Mouse (Mus musculus) ovary, postnatal 10 days (tissue): ENCODE data around the gene Sdccag8.

Experiments used
- DNase-seq: peaks from one replicate; pipeline ENCODE4 v3.0.0; 2022; ENCODE audit warnings: low spot score

Gene Sdccag8

DNA sequence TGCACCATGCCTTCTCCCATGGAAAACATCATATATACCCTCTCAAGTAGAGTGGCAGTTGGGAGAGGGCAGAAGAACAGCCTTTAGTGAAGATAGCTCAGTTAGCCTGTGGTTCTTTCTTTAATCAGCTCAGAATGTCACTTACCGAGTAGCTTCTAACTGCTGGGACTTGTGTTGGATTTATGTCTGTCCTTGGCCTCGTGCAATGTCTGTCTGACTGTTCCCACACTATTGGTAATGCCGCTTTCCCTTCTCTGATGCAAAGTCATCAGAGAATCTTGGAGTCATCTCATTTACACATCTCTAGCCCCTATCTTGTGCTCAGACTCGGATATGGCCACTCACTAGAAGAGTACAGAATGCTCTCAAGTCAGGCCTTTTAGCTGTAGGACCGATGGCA lies 128.7 kb downstream of the Sdccag8 start:
- DNase-seq = no peak

DNA sequence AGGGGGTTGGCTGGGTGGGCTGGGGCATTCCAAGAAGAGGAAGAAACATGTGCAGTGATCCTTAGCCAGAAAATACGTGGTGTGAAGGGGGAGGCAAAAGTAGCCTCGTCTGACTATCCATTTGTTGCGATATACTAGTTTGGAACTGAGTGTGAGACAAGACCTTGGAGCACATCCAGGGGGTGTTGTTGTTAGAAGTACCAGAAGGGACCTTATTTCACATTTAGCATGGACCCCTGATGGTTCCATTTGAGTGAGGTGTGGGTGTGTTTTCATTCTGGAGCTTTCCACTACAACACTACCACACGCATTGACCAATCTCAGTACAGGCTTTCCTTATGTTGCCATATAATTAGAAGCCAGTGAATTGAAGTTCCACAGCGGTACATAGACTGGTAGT lies 129.5 kb downstream of the Sdccag8 start:
- DNase-seq = no peak

DNA sequence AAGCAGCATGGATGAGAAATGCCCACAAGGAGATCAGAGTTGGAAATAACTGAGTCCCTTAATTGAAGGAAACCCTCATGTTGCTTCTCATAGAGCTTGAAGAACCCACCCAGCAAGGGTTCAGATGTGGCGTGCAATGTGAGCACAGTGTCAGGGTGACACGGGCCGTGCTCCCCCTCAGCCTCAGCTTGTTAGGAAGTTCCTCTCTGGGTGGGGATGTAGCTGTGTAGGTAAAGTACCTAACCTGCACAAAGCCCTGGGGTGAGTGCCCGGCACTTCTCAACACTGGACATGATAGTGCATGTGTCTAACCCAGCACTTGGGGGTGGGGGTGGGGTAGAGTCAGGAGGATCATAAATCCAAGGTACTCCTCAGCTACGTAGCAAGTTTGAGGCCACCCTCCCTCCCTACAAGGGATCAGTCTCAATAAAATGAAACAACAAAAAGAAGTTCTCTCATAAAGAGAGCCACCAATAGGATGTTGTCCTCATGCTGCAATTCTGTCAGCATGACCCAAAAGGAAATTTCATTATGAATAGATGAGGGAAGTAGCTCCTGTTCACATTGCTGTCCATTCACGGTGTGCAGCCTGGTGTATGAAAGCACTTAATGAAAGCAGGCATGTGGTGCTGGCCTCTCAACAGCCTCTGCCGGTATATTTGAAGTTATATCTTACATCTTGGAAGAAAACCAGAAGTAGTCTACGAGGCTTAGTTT lies 130.2 kb downstream of the Sdccag8 start:
- no peak for DNase-seq

DNA sequence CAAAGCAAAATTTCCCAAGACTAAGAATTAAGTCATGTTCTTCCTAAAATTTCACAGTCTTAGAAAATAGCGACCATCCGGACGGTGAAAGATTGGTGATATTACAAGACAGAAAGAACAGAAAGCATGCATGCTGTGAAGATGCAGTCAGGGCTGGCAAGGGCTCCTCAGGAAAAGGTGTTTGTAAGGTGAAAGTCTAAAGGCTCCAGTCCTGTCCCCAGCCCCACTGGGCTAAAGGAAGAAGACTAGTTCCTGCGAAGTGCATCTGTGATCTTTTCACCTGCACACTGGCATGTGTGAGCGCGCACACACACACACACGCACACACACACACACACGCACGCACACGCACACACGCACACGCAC lies 130.7 kb downstream of the Sdccag8 start:
- DNase-seq = no peak

DNA sequence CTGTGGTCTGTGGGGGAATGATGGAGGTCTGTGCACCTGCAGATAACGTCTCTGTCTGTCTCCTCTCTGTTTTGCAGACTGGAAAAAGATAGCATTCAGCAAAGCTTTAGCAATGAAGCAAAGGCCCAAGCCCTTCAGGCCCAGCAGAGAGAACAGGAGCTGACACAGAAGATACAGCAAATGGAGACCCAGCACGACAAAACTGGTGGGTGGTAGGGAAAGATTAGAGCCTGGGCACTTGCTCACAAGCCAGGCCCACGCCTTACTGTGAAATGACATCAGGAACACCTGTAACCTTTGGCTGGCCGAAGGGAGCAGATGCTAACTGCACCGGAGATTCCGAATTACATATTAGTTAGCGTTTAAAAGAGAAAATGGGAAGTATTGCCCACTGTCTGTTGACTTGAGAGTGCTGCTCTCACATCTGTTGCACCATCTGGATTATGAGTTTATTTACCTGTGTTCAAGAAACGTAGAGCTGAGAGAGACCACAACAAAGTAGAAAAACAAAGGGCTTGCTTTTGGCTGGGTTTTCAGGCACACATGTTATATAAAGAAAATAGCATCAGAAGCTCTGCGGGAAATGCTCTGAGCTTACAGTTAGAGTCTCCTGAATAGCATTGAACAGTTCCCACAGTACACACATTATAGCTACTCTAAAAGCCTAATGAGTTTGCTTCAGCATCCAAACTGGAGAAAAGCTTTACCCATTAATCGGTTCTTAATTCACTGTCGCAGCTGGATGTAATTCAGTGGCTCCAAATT lies 131.8 kb downstream of the Sdccag8 start:
- no peak for DNase-seq

DNA sequence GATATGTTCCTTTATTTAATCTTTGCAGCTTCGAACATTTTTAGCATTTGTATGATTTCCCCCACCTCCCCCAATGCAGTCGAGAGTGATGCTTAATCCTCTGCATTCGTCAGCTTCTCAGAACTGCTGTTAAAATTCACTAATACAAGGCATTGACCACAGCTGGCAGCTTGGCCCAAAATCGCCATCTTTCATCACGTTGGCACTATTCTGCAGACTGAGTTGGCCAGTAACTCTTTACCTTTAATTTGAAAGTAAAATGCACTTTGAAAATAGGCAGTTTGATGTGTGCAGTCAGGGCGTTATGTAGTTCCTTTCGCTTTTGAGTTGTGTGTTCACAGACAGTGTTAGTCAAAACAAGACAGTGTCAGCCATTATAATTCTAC lies 132.3 kb downstream of the Sdccag8 start:
- DNase-seq = no peak

DNA sequence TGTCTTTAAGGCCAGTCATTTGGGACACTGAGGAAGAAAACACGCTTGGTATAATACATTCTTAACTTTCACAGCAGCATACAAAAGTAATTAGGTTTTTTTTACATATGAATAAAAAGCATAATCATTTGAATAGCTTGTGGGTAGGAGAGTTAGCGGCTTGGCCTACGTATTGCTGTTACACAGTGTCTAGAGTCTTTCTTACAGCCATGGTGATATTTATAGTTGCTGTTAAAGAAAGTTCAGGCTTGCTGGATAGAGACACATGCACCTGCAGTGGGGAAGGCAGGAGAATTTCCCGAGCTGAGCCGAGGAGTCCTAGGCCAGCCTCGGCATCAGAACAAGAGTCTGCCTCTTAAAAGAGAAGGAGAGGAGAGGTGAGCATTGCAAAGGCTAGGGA lies 134.4 kb downstream of the Sdccag8 start:
- no peak for DNase-seq

DNA sequence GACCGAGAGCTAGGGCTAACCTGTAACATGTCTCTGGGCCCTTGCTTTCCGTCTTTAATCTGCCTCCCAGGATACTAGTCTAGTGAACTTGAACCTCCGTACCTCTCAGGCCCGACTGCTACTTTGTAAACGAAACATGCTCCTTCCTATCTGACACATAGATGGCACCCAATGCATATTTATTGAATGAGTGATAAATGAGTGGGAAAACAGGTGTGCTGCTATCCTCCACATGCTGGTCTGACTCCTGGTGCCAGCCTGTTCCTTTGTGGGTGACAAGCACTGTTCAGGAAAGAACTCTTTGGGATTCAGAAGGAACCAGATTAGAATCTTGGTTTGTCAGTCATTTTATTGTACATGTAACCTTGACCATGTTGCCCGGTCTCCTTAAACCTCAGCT lies 134.9 kb downstream of the Sdccag8 start:
- DNase-seq = no peak

DNA sequence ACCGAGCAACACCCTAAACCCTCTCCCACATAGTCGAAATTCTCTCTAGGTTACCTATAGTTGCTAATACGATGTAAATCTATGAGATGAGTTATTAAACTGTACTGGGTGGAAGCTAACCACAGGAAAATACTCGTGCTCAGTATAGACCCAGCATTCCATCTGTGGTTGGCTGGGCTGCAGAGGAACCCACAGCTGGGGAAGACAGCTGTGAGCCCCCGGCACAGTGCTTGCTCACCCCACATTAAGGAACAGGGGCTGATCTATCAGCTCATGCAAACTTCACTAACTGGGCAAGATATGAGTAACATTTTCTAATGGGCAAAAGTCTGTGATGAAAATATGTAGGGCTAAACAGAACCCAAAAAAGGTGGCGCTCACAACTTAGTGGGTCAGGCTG lies 135.6 kb downstream of the Sdccag8 start:
- DNase-seq = no peak

DNA sequence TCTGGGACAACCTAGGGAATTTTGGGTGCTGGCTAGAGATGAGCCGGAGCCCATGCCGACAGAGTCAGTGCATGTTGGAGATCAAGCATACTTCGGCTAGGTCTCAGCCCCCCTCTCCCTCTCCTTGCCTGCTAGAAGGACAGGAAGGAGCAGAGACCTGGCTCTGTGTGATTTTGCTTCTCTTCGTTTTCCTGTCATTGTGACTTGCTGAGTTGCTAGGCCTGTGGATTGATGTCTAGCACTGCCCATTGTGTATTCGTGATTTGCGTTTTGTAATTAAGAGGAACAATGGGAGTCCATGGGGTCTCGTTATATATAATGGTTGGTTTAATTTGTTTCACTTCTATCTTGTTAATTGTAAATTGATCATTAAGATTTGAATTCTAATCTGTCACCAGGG lies 137.4 kb downstream of the Sdccag8 start:
- DNase-seq = no peak

DNA sequence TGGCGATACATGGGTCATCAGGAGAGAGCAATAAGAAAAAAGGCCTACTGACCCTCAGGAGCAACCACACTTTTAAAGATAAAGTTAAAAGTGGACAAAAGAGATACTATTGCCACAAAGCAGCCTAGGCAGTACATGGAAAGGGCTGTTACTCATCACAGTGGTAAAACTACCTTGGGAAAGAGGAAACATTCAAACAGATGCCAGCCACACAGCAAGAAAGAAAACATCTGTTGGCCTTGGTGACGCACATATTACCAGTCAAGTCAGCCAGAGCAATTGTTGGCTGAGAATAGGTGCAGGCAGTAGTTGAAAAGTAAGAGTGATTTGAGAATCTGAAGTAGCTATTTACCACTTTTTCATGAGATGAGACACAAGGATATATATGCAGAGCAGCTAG lies 143.9 kb downstream of the Sdccag8 start:
- no peak for DNase-seq

DNA sequence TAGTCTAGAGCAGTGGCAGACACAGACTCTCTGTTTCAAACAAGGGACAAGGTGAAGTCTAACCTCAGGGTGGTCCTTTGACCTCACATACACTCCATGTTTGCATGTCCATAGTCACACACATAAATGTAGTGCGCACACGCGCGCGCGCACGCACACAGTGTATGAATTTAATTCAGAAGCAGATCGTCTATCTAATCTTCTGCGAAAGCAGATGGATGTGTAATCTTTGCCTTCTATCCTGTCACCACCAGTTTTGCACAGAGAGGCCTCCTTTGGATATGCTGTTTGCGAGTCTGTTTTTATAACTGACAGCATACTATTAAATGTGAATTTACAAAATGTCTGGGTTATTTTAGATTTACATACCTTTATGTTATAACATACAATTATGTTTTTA lies 147.3 kb downstream of the Sdccag8 start:
- no peak for DNase-seq

DNA sequence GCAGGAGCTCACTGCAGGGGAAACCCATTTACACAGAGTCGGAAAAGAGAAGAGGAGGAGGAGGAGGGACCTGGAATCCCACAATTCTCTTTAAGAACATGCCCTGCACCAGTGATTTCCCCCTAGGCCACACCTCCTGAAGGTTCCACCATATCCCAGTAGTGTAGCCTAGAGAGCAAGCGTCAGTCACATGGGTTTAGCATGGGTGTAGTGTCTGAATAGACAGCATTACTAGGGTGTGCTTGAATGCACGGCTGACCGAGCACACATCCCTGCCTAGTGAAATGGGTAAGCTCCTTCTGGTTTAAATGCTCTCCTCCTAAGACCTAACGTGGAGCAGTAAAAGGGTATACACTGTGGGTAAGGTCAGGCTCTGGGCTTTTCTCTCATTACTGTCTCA lies 148.4 kb downstream of the Sdccag8 start:
- no peak for DNase-seq

DNA sequence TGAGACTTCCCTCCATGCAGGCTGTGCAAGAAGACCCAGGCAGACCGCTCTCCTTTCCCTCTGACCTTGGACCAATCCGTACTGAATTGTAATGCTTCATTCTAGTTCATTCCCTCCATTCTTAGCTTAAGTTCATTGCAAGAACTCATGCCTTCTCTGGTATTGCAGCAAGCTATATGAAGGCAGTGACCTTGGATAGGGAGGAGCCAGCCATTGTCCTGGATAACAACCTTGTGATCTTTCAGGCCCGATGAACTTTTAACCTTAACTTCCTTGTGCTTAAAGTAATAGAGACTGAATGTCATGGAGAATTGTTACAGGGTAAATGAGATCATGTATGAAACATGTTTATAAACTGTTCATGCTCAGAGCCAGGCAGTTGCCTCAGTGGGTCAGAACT lies 152.8 kb downstream of the Sdccag8 start:
- no peak for DNase-seq

DNA sequence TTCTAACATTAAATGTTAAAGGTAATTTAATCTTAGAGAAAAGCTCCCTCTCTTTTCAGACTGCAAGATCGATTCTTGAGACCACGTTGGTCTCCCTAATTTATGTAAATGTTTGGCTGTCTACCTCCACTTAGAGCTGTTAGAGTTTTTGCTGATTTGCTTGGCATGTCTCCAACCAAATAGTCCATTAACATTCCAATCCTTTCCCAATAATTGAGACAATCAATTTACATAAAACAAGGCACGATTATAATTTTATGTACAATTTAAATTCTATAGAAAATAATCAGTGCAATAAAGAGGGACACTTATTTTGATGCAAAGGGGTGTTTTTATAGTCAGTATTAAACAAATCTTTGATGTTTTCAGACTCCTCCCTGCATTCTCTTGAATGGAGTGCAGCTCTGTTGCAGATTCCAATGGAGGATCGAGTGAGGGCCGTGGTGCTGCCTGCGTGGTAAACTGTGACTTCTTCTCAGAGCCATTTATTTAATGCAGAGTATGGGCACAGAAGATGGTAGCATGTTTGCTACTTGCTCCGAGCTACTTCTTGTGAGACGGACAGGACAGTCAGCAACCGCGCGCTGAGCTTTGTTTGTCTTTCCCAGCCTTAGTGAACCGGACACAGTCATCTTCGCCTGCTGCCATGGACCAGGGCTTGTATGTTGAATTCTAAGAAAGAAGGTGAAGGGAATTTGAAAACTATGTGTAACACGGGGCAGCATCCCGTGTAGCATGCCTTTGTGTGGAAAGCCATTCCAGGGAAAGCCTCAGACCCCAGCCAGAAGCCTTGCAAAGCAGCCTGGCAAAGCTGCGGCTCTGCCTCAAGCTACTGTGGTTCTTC lies 156.4 kb downstream of the Sdccag8 start:
- DNase-seq = no peak

DNA sequence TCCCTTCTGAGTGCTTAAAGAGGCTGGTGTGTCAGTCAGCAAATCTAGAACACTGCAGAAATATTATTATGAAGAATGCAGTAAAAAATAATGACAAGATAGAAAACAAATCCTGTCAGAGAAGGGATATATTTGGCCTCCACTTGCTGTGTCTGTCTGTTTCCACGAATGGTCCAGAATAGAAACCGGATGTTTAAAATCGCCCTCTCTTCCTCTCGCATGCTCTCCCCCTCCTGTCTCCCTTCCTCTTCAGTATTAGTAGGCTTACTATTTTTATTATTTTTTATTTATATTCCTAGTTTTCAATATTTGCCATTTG lies 157.0 kb downstream of the Sdccag8 start:
- no peak for DNase-seq

DNA sequence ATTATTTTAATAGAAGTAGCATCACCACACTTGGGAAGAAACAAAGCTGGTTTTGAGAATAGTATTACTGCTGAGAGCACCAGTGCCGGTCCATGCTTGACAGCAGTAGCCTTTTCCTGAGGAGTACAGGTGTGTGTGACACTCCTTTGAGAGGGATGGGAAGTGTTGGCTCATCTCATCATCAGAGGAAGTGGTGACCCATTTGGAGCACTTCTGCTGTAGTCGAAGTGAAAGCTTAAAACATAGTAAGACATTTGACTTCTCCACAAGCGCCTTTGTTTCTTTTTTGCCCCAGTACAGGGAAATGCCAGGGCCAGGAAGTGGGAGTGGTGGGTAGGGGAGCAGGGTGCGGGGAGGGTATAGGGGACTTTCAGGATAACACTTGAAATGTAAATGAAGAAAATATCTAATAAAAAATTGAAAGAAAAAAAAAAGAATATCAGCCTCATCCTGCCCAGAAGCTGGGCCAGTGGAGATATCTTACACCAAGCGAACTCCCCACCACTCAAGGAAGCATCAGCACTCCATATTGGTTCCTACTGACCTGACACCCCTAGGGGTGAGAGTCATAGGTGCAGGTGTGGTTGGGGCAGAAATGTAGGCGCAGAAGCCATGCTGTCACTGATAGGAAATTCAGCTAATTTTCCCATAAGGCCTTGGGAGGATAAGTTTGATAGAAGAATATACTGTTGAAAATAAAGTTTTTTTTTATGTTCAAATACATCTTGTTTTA lies 159.1 kb downstream of the Sdccag8 start:
- no peak for DNase-seq

DNA sequence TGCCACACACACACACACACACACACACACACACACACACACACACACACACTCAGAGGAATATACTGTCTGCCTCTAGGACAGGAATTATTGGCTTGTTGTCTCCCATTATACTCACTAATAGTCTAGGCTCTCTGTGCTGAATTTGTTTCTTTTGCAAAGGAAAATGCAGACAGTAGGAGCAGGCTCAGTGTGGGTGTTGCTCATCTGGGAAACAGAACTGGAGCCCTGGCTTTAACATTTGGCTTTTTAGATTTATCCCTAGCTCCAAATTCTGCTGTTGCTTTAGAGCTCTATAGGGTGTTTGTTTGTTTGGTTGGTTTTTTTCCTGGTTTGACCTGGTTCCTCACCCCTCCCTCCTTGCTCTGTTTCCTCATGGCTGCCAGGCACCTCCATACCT lies 164.8 kb downstream of the Sdccag8 start:
- DNase-seq = no peak

DNA sequence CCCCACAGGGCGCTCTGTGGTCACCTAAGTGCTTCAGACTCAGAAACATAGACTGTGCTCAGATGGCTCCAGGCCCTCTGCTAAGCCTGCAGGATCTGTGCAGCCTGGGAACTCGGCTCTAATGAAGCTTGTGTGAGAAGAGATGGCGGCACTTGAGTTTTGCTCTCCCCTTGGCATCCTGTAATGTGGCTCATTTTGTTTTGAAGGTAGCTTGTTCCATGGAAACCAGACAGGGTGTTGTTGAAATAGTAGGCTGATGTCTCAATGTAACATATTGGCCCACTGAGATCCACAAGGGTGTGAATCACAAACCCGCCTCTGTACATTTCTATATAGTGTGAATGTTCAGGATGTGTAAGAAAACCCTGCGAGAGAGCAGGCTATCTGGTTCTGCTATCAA lies 165.7 kb downstream of the Sdccag8 start:
- no peak for DNase-seq

DNA sequence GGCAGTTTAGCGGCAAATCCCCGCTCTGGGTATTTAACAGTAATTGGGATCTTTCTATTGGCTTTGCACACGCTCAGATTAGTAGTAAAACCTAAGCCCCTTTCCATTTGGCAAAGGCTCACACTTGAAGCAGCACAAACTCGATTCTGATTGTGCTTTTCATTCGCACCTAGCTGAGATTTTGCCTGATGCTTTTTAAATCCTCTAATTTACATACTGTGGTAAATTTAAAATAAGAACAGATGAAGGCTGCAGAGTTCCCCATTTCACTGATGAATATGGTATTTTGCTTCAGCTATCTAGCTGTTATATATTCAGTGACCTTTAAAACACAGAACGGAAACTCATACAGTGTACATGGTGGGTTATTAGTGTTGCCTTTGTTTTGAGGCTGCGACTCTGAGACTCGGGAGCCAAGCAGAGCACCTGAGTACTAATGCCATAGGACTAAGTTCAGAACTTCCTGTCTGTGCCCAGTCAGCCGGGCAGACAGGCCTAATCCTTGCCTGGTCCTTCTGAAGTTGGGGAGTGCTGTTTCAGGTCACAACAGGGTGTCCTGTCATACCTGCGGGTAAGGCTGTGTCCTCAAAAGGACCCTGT lies 166.4 kb downstream of the Sdccag8 start:
- DNase-seq = no peak

DNA sequence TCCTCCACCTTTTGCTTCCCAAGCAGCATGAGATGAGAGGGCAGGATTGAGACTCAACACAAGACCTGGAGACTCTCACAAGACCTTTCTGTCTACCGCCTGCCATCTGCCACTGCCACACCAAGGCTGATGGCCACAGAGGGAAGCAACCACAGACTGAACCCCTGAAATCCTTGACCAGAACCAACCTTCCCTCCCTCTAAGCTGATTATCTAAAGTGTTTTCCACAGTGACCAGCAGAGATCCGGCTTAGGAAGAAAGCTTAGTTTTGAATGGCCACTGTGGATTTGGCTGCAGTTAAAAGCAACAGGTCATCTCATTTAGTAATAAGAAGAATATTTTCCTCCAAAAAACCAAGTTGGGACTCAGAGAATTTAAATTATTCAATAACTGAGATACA lies 167.1 kb downstream of the Sdccag8 start:
- no peak for DNase-seq

DNA sequence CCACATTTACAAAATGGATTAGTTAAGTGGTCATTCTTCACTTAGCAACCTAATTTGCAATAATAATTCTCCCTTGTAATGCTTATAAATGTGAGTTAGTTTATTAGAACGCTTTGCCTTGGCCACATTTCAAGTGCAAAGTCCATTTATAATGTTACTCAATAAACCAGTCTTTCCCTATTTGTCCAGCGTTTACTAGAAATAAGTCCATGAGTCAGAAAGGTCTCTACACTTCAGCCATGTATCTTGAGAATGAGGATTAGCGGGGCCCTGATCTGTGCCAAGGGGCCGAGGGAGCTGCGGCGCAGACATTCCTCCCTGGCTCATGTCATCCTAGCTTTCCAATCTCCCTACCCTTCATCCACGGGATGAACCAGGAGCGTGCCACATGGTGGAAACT lies 168.2 kb downstream of the Sdccag8 start:
- no peak for DNase-seq
